Mouse (Mus musculus) bone marrow, adult 2 months (tissue): Measurements from ENCODE around the gene Pik3r5.

Source experiments
- CTCF ChIP-seq: fragments of 200-500 bp; IDR thresholded peaks from 2 replicates; pipeline ENCODE4 v1.5.1; 2011; ENCODE audit warnings: low read length, control low read depth; ENCODE audit not compliant: control insufficient read depth, insufficient read depth
- POLR2A ChIP-seq: fragments of 200-500 bp; IDR thresholded peaks from 2 replicates; pipeline ENCODE4 v1.6.1; 2011; ENCODE audit warnings: low read depth, mild to moderate bottlenecking, control low read depth, low read length, borderline replicate concordance; ENCODE audit not compliant: control insufficient read depth

GRCm38 (mm10) chr11:68434697-68435096 is 2.8 kb downstream of the Pik3r5 start:
- TF ChIP-seq CTCF (no peak), POLR2A (no peak)
